Comparison of ENCODE assay signal across 21 mouse cellular contexts in the genomic region with DNA sequence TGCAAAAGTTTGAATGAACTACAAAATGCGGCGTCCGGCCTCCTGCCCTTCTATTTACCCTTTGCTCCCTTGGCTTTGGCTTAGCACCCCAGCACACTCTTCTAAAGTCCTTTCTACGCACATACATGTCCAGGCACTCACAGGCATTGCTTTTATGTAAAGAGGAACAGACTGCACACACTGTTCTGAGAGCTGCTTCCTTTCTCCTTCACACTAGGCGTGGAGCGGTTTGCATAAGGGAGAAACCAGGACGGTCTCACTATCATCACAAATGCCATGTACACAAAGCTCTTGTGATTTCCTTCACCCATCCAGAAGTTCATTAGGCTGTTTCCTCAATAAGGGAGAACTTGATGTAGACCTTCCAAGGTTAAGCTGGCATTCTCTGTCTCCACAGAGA. TPM values are rescaled to one million over a fixed set of nuclear protein-coding genes. Genes with fewer than 3 reads are reported as not detected.
DNase-seq lines count a peak whose midpoint lies in the region; ATAC-seq and TF ChIP-seq lines count a peak whose summit lies in the region.
"Had no signal": no experiment of that assay in that cellular context is flagged by ENCODE, and none has a peak within 500 bp of the region (broad histone marks: within the 10 kb centered on the region; RNA-seq: fewer than 3 reads in every experiment).

No protein-coding gene starts in this region.

- H3K4me3 ChIP-seq in layer of hippocampus, adult 2 months = no peak overlapping the region
- H3K4me3 ChIP-seq in small intestine, adult 2 months (ENCODE audit: low read depth, low read length) = no peak overlapping the region
- H3K4me3 ChIP-seq: forebrain, embryonic 10.5 days; heart, embryonic 15.5 days; limb, embryonic 13.5 days; midbrain, embryonic 12.5 days; neural tube, embryonic 13.5 days had no signal

- no peak for TF ChIP-seq CTCF in layer of hippocampus, adult 2 months (conservative IDR thresholded peaks at IDR 0.05)
- TF ChIP-seq CTCF in small intestine, adult 2 months (IDR thresholded peaks at IDR 0.05; ENCODE audit: extremely low read depth, insufficient read length, insufficient replicate concordance, low read depth, low read length) = no peak

- no peaks in the 10 kb centered on the region for H3K36me3 ChIP-seq in small intestine, adult 2 months (ENCODE audit: control insufficient read depth, insufficient read depth, low read length)
- H3K36me3 ChIP-seq: forebrain, embryonic 10.5 days; heart, embryonic 15.5 days; limb, embryonic 13.5 days; midbrain, embryonic 12.5 days; neural tube, embryonic 13.5 days had no signal

- H3K27ac ChIP-seq in layer of hippocampus, adult 2 months = peak overlapping the region; percentile 10; the same call in 1 of the 2 replicates
- H3K27ac ChIP-seq in small intestine, adult 2 months (ENCODE audit: insufficient read depth, low read depth, low read length) = peak overlapping the region; percentile 58; the same call in 1 of the 2 replicates
- H3K27ac ChIP-seq: forebrain, embryonic 10.5 days; heart, embryonic 15.5 days; limb, embryonic 13.5 days; midbrain, embryonic 12.5 days; neural tube, embryonic 13.5 days had no signal

- DNase-seq in layer of hippocampus, adult 2 months (ENCODE audit: low spot score in 2 of 2) = no peak
- DNase-seq in layer of hippocampus, adult 11-12 months (ENCODE audit: low spot score) = no peak
- DNase-seq in thymus, postnatal 0 days (ENCODE audit: low spot score) = peak; percentile 46
- no peak for DNase-seq in thymus, adult 18-20 months
- DNase-seq in adrenal gland, postnatal 14 days = no peak
- DNase-seq in adrenal gland, postnatal 10 days = no peak
- DNase-seq: cerebellum, adult 11-12 months; cerebellum, postnatal 25 days; kidney, adult 11 months; lung, embryonic 14.5 days; lung, postnatal 36 days; spleen, adult 18-20 months had no signal

- TF ChIP-seq POLR2A in small intestine, adult 2 months (IDR thresholded peaks at IDR 0.05; ENCODE audit: low read depth, low read length) = no peak

- H3K4me1 ChIP-seq in small intestine, adult 2 months (ENCODE audit: control insufficient read depth, insufficient read depth, insufficient read length, low read length) = no peaks in the 10 kb centered on the region
- H3K4me1 ChIP-seq: heart, embryonic 15.5 days; midbrain, embryonic 12.5 days; neural tube, embryonic 13.5 days had no signal

- WGBS in small intestine, adult 2 months = 82% methylated on average over 7 of the region's 7 CpGs

- ATAC-seq in granulocyte monocyte progenitor cell, adult 5-6 weeks (replicated peaks; ENCODE audit: poor library complexity, severe bottlenecking) = peak; percentile 29

- no peaks in the 10 kb centered on the region for H3K27me3 ChIP-seq in small intestine, adult 2 months (ENCODE audit: control insufficient read depth, insufficient read depth, low read length)
- H3K27me3 ChIP-seq: heart, embryonic 15.5 days; limb, embryonic 13.5 days; neural tube, embryonic 13.5 days had no signal

RNA-seq across cellular contexts. Expression of a gene that starts 8.0 kb away (rescaled TPM):
- total RNA-seq in layer of hippocampus, adult 2 months (2021) = 1 to 10 TPM in 1 of 2 experiments, under 1 TPM in 1; 0.88 to 1.2 TPM
- polyA plus RNA-seq in thymus, postnatal 0 days (2015; fragmentation: Nextera tagmentation; extraction: Ambion mirVana) = 1.0 and 1.4 TPM in 2 replicates
- total RNA-seq in granulocyte monocyte progenitor cell, adult 5-6 weeks (2014; fragmentation: Nextera tagmentation) = 1.3 TPM in 1 of 2 replicates, not detected in the other
- 0.62 TPM in 1 of 2 replicates, not detected in the other for total RNA-seq in granulocyte monocyte progenitor cell, adult 5-6 weeks (2017)
- 0.06 and 0.20 TPM in 2 replicates for polyA plus RNA-seq in small intestine, adult 2 months (2012; rRNA removed)
- 0.22 and 0.83 TPM in 2 replicates for total RNA-seq in adrenal gland, postnatal 14 days (2021)
- under 1 TPM; 0.66 to 0.67 TPM for total RNA-seq in adrenal gland, postnatal 10 days (2021)
- total RNA-seq: gastrocnemius, adult 8-10 months; heart, adult 18-20 months had no signal

RNA-seq across cellular contexts. Expression of a gene that starts 8.2 kb away (rescaled TPM):
- 10 to 100 TPM; 51.5 to 56.6 TPM for total RNA-seq in layer of hippocampus, adult 2 months (2021)
- polyA plus RNA-seq in thymus, postnatal 0 days (2015; fragmentation: Nextera tagmentation; extraction: Ambion mirVana) = 51.2 and 53.7 TPM in 2 replicates
- 29.3 TPM in 2 replicates for total RNA-seq in granulocyte monocyte progenitor cell, adult 5-6 weeks (2014; fragmentation: Nextera tagmentation)
- 15.6 and 16.7 TPM in 2 replicates for total RNA-seq in granulocyte monocyte progenitor cell, adult 5-6 weeks (2017)
- 1.4 and 2.2 TPM in 2 replicates for polyA plus RNA-seq in small intestine, adult 2 months (2012; rRNA removed)
- total RNA-seq in adrenal gland, postnatal 14 days (2021) = 25.3 and 29.4 TPM in 2 replicates
- total RNA-seq in adrenal gland, postnatal 10 days (2021) = 10 to 100 TPM; 17.7 to 22.6 TPM
